Mouse (Mus musculus): ENCODE results near the gene Myo3b. TPM values are rescaled to one million over a fixed set of nuclear protein-coding genes. Genes with fewer than 3 reads are reported as not detected.

The Myo3b gene
- polyA plus RNA-seq, 1 experiment, result under 0.01 TPM

- Histone ChIP-seq H3K27me3 (ENCODE audit: control insufficient read depth) (no peaks in the 10 kb centered on the region), H3K4me1 (ENCODE audit: control insufficient read depth) (no peaks in the 10 kb centered on the region; the same call in none of the 2 replicates), H3K4me3 (replicated peaks) (no peak overlapping the region), H3K9me3 (ENCODE audit: control insufficient read depth, low read length) (no peaks in the 10 kb centered on the region), H3K36me3 (ENCODE audit: control insufficient read depth) (peaks cover 79% of the 10 kb centered on the region)
- TF ChIP-seq GATA1 (IDR thresholded peaks at IDR 0.05; ENCODE audit: low read length) (no peak), TAL1 (IDR thresholded peaks at IDR 0.05; ENCODE audit: low read length) (no peak)
These were observed 20.7 kb upstream of the Myo3b start for GRCm38 (mm10) chr2:70018236-70018635.

DNA sequence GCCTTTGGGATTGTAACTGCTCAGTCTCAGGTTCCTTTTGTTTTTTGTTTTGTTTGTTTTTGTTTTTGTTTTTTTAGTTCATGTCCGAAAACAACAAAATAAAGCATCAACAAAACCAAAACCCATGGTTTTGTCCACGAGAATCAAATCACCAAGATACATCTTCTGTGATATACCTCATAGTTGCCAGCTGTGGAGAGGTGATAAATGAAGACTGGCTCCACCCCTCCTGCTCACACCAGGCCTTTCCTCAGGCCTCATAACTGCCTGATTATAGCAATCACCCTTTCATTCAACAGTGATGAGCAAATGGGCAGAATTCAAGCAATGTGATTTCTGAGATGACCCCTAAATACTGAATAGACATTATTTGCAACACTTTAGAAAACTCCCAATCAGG lies 14.5 kb upstream of the Myo3b start:
- Histone ChIP-seq H3K36me3 (ENCODE audit: control insufficient read depth) (peaks cover 41% of the 10 kb centered on the region), H3K9me3 (ENCODE audit: control insufficient read depth, low read length) (no peaks in the 10 kb centered on the region), H3K27me3 (ENCODE audit: control insufficient read depth) (no peaks in the 10 kb centered on the region), H3K4me1 (ENCODE audit: control insufficient read depth) (peaks cover 23% of the 10 kb centered on the region), H3K4me3 (replicated peaks) (no peak overlapping the region)
- TF ChIP-seq GATA1 (IDR thresholded peaks at IDR 0.05; ENCODE audit: low read length) (peak; percentile 52; the same call in 1 of the 2 replicates), TAL1 (IDR thresholded peaks at IDR 0.05; ENCODE audit: low read length) (peak; percentile 79)

GRCm38 (mm10) chr2:70025711-70026110 lies 13.2 kb upstream of the Myo3b start:
- Histone ChIP-seq H3K9me3 (ENCODE audit: control insufficient read depth, low read length) (no peaks in the 10 kb centered on the region), H3K36me3 (ENCODE audit: control insufficient read depth) (peaks cover 31% of the 10 kb centered on the region), H3K4me1 (ENCODE audit: control insufficient read depth) (peaks cover 23% of the 10 kb centered on the region), H3K4me3 (replicated peaks) (no peak overlapping the region), H3K27me3 (ENCODE audit: control insufficient read depth) (no peaks in the 10 kb centered on the region)
- TF ChIP-seq TAL1 (IDR thresholded peaks at IDR 0.05; ENCODE audit: low read length) (no peak), GATA1 (IDR thresholded peaks at IDR 0.05; ENCODE audit: low read length) (no peak)

DNA sequence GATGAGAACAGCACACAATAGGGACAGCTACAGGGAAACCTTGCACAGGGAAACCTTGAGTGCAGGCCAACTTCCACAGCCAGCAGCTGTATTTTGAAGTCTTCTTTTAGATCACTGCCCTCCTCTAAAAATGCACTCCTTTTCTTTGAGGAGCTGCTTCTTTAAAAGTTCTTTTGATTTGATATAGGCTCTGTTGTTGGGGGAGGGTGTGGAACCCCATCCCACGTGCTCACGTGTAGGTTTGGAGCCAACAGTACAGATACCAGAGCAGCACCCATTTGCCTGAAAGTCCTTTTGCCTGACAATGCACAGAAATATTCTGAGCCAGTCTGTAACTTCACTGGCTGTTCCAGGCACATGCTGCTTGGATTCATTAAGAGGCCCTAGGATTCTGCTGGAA lies 7.5 kb upstream of the Myo3b start:
- H3K4me3 ChIP-seq (replicated peaks), result no peak overlapping the region
- H3K27me3 ChIP-seq (ENCODE audit: control insufficient read depth), result peaks cover 8% of the 10 kb centered on the region
- H3K36me3 ChIP-seq (ENCODE audit: control insufficient read depth), result no peaks in the 10 kb centered on the region
- H3K9me3 ChIP-seq (ENCODE audit: control insufficient read depth, low read length), result no peaks in the 10 kb centered on the region
- TF ChIP-seq GATA1 (IDR thresholded peaks at IDR 0.05; ENCODE audit: low read length) (no peak), TAL1 (IDR thresholded peaks at IDR 0.05; ENCODE audit: low read length) (no peak)
- H3K4me1 ChIP-seq (ENCODE audit: control insufficient read depth), result no peaks in the 10 kb centered on the region

GRCm38 (mm10) chr2:70034895-70035294 lies 4.0 kb upstream of the Myo3b start:
- Histone ChIP-seq H3K4me3 (replicated peaks) (no peak overlapping the region), H3K4me1 (ENCODE audit: control insufficient read depth) (no peaks in the 10 kb centered on the region), H3K36me3 (ENCODE audit: control insufficient read depth) (no peaks in the 10 kb centered on the region), H3K27me3 (ENCODE audit: control insufficient read depth) (peaks cover 11% of the 10 kb centered on the region), H3K9me3 (ENCODE audit: control insufficient read depth, low read length) (no peaks in the 10 kb centered on the region)
- TF ChIP-seq TAL1 (IDR thresholded peaks at IDR 0.05; ENCODE audit: low read length) (no peak), GATA1 (IDR thresholded peaks at IDR 0.05; ENCODE audit: low read length) (no peak)

- Histone ChIP-seq H3K9me3 (ENCODE audit: control insufficient read depth, low read length) (no peaks in the 10 kb centered on the region), H3K4me3 (replicated peaks) (no peak overlapping the region), H3K4me1 (ENCODE audit: control insufficient read depth) (no peaks in the 10 kb centered on the region), H3K36me3 (ENCODE audit: control insufficient read depth) (no peaks in the 10 kb centered on the region), H3K27me3 (ENCODE audit: control insufficient read depth) (peaks cover 11% of the 10 kb centered on the region)
- TF ChIP-seq GATA1 (IDR thresholded peaks at IDR 0.05; ENCODE audit: low read length) (no peak), TAL1 (IDR thresholded peaks at IDR 0.05; ENCODE audit: low read length) (no peak)
These were observed 3.6 kb upstream of the Myo3b start for GRCm38 (mm10) chr2:70035358-70035757.

- peaks cover 6% of the 10 kb centered on the region; the same call in 1 of the 2 replicates for H3K27me3 ChIP-seq (ENCODE audit: control insufficient read depth)
- H3K9me3 ChIP-seq (ENCODE audit: control insufficient read depth, low read length), result no peaks in the 10 kb centered on the region
- H3K36me3 ChIP-seq (ENCODE audit: control insufficient read depth), result no peaks in the 10 kb centered on the region
- H3K4me1 ChIP-seq (ENCODE audit: control insufficient read depth), result no peaks in the 10 kb centered on the region; the same call in 1 of the 2 replicates
- TF ChIP-seq TAL1 (IDR thresholded peaks at IDR 0.05; ENCODE audit: low read length), result no peak
- TF ChIP-seq GATA1 (IDR thresholded peaks at IDR 0.05; ENCODE audit: low read length), result no peak
- no peak overlapping the region for H3K4me3 ChIP-seq (replicated peaks)
These were observed 1.7 kb upstream of the Myo3b start for GRCm38 (mm10) chr2:70037221-70037620.

GRCm38 (mm10) chr2:70044466-70044865 lies 5.5 kb downstream of the Myo3b start:
- H3K36me3 ChIP-seq (ENCODE audit: control insufficient read depth), result no peaks in the 10 kb centered on the region
- TF ChIP-seq TAL1 (IDR thresholded peaks at IDR 0.05; ENCODE audit: low read length), result no peak
- no peak overlapping the region for H3K4me3 ChIP-seq (replicated peaks)
- H3K9me3 ChIP-seq (ENCODE audit: control insufficient read depth, low read length), result no peaks in the 10 kb centered on the region
- no peaks in the 10 kb centered on the region; the same call in 1 of the 2 replicates for H3K4me1 ChIP-seq (ENCODE audit: control insufficient read depth)
- no peaks in the 10 kb centered on the region for H3K27me3 ChIP-seq (ENCODE audit: control insufficient read depth)

GRCm38 (mm10) chr2:70047868-70048267 lies 8.9 kb downstream of the Myo3b start:
- no peaks in the 10 kb centered on the region for H3K4me1 ChIP-seq (ENCODE audit: control insufficient read depth)
- no peak overlapping the region for H3K4me3 ChIP-seq (replicated peaks)
- TF ChIP-seq GATA1 (IDR thresholded peaks at IDR 0.05; ENCODE audit: low read length) (no peak), TAL1 (IDR thresholded peaks at IDR 0.05; ENCODE audit: low read length) (no peak)
- no peaks in the 10 kb centered on the region for H3K27me3 ChIP-seq (ENCODE audit: control insufficient read depth)
- H3K36me3 ChIP-seq (ENCODE audit: control insufficient read depth), result no peaks in the 10 kb centered on the region
- no peaks in the 10 kb centered on the region for H3K9me3 ChIP-seq (ENCODE audit: control insufficient read depth, low read length)

- no peak for TF ChIP-seq GATA1 (IDR thresholded peaks at IDR 0.05; ENCODE audit: low read length)
- no peak for TF ChIP-seq TAL1 (IDR thresholded peaks at IDR 0.05; ENCODE audit: low read length)
- Histone ChIP-seq H3K27me3 (ENCODE audit: control insufficient read depth) (no peaks in the 10 kb centered on the region), H3K36me3 (ENCODE audit: control insufficient read depth) (no peaks in the 10 kb centered on the region), H3K4me1 (ENCODE audit: control insufficient read depth) (no peaks in the 10 kb centered on the region), H3K4me3 (replicated peaks) (no peak overlapping the region), H3K9me3 (ENCODE audit: control insufficient read depth, low read length) (no peaks in the 10 kb centered on the region)
These were observed 14.9 kb downstream of the Myo3b start for GRCm38 (mm10) chr2:70053803-70054202.

All from erythroblast, embryonic 14.5 days (primary cell).